Mouse (Mus musculus): ENCODE data around the gene Olfr1126.
"Not testable (repeated sequence)": the region's sequence is repeated elsewhere in the genome, so short reads cannot be mapped to it uniquely, and the experiment has no call there.

Olfr1126 gene

GRCm38 (mm10) chr2:87453662-87454061, at the start of gene Olfr1126:
TSS of gene Olfr1126 (plus strand) at chr2:87453962.
- no peak for DNase-seq (ENCODE audit: low spot score in 2 of 2)

- no peak for DNase-seq (ENCODE audit: low spot score in 2 of 2)
Observed at GRCm38 (mm10) chr2:87416335-87416734, 37.4 kb upstream of the Olfr1126 start, which contains the start of gene Olfr1123. TSS of gene Olfr1123 (plus strand) at chr2:87416635.

- DNase-seq (ENCODE audit: low spot score in 2 of 2) = no peak
Observed at GRCm38 (mm10) chr2:87429975-87430374, 23.8 kb upstream of the Olfr1126 start, which contains the start of gene Olfr1124. TSS of gene Olfr1124 (plus strand) at chr2:87430275.

- DNase-seq (ENCODE audit: low spot score in 2 of 2) = no peak
Observed at GRCm38 (mm10) chr2:87437731-87438130, 16.0 kb upstream of the Olfr1126 start.

GRCm38 (mm10) chr2:87461769-87462168, 8.0 kb downstream of the Olfr1126 start:
- DNase-seq (ENCODE audit: low spot score in 2 of 2) = no peak

GRCm38 (mm10) chr2:87480207-87480606, 26.4 kb downstream of the Olfr1126 start:
- DNase-seq (ENCODE audit: low spot score in 2 of 2) = no peak

GRCm38 (mm10) chr2:87481158-87481557, 27.4 kb downstream of the Olfr1126 start:
- DNase-seq (ENCODE audit: low spot score in 2 of 2) = no peak

- DNase-seq (ENCODE audit: low spot score in 2 of 2) = no peak
Observed at GRCm38 (mm10) chr2:87482276-87482675, 28.5 kb downstream of the Olfr1126 start.

- not testable (repeated sequence) for DNase-seq (ENCODE audit: low spot score in 2 of 2)
Observed at GRCm38 (mm10) chr2:87496993-87497392, 43.2 kb downstream of the Olfr1126 start, which contains the start of gene Pramel7. TSS of gene Pramel7 (minus strand) at chr2:87497093.

GRCm38 (mm10) chr2:87506265-87506664, 52.5 kb downstream of the Olfr1126 start, which contains the start of gene Pramel6:
TSS of gene Pramel6 (plus strand) at chr2:87506565.
- DNase-seq (ENCODE audit: low spot score in 2 of 2) = no peak

Measured in frontal cortex, postnatal 25 days (tissue).